Mouse (Mus musculus) embryonic fibroblast, embryonic 13.5 days (primary cell): ENCODE results near the gene Sema5b.

Experiments
- CTCF ChIP-seq: IDR thresholded peaks from 2 replicates; pipeline ENCODE4 v1.5.1; 2011; ENCODE audit warnings: mild to moderate bottlenecking, control low read depth, low read length, moderate library complexity, borderline replicate concordance; ENCODE audit not compliant: insufficient read depth
- POLR2A ChIP-seq: IDR thresholded peaks from 2 replicates; pipeline ENCODE4 v1.6.1; 2011; ENCODE audit warnings: low read depth, mild to moderate bottlenecking, control low read depth, low read length, moderate library complexity

GRCm38 (mm10) chr16:35585126-35585694, 44.3 kb downstream of the Sema5b start:
- no peak for TF ChIP-seq CTCF
- no peak for TF ChIP-seq POLR2A
